Mouse (Mus musculus): ENCODE results near the gene Mynn. TPM values are rescaled to one million over a fixed set of nuclear protein-coding genes. Genes with fewer than 3 reads are reported as not detected.
A peak's percentile ranks its signal among the peaks of the same experiment; 100 is the strongest.
"Not testable (repeated sequence)": the region's sequence is repeated elsewhere in the genome, so short reads cannot be mapped to it uniquely, and the experiment has no call there.

The Mynn gene
- polyA plus RNA-seq (2014; fragmentation: Nextera tagmentation; extraction: Ambion mirVana), result 37.5 and 38.7 TPM in 2 replicates

DNA sequence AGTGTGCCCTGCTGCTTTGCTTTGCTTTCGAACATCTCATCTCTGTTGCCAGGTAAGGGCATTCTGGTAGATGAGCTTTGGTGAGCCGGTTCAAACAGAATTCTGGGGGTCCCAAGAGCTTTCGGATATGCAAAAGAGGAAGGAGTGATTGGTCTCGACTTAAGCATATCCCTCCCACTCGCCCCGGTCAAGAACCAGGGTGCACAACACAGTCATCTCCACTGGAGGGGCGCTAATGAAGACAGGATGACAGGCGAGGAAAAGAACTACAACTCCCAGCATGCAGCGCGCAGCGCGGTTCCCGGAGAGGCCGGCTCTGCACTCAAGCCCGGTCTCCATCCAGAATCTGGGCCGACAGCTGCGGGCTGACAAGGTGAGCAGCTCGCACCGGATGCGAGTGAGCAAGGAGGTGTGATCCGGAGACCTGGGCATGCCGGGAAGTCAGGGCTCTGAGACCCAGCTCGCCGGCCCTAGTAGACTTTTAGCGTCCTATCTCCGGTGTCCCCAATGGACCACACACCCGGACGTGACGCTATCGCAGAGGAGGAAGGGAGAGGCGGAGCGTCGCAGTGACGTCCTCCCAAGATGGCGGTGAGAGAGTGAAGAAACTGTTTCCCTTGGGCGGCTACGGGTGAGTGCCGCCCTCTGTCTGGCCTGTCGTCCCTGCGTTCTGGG, at the start of gene Mynn:
Gene Mynn (plus strand): TSS at position 1 of the 675 bp plus-strand sequence.
- H3K9me3 ChIP-seq (ENCODE audit: control insufficient read depth, low read length), result no peaks in the 10 kb centered on the region
- H3K9ac ChIP-seq (ENCODE audit: low read length), result peak within 1 kb of the TSS; percentile 86
- under 1% methylated on average over 40 of the region's 40 CpGs for WGBS
- ATAC-seq (ENCODE audit: low FRiP score) (peak; percentile 95), DNase-seq (ENCODE audit: low spot score, missing footprints) (peak; percentile 100)
- H3K36me3 ChIP-seq (ENCODE audit: control insufficient read depth, insufficient read depth, low read length), result no peaks in the 10 kb centered on the region; the same call in 1 of the 2 replicates
- H3K27ac ChIP-seq (ENCODE audit: low read depth, low read length), result peak within 1 kb of the TSS; percentile 94
- peak within 1 kb of the TSS; percentile 80 for H3K4me2 ChIP-seq
- H3K4me3 ChIP-seq (ENCODE audit: low read depth, low read length), result peak within 1 kb of the TSS; percentile 88
- peaks cover 8% of the 10 kb centered on the region for H3K4me1 ChIP-seq (ENCODE audit: control insufficient read depth, insufficient read depth, low read length)
- no peaks in the 10 kb centered on the region for H3K27me3 ChIP-seq (ENCODE audit: control insufficient read depth, insufficient read depth, low read length)

DNA sequence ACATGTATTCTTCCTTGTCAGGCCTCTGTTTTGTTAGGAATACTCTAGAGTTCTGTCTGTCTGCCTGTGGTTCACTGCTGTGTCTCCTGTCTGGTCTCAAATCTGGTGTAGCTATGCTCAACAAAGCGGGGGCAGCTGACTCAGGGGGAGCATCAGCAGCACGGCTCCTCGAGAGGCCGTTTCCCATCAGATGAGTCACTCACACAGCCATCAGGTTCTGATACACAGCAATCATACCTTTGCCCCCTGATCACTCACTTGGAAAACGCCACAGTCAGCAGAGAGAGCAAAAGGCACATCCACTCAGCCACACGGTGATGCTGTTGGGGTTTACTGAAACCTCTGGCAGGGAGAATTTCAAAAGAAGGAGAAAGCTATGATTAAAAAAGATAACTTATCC, 48.1 kb upstream of the Mynn start:
- Histone ChIP-seq H3K4me1 (ENCODE audit: control insufficient read depth, insufficient read depth, low read length) (no peaks in the 10 kb centered on the region), H3K9ac (ENCODE audit: low read length) (no peak overlapping the region), H3K27ac (ENCODE audit: low read depth, low read length) (no peak overlapping the region), H3K9me3 (ENCODE audit: control insufficient read depth, low read length) (no peaks in the 10 kb centered on the region), H3K4me2 (no peak overlapping the region), H3K27me3 (ENCODE audit: control insufficient read depth, insufficient read depth, low read length) (no peaks in the 10 kb centered on the region), H3K36me3 (ENCODE audit: control insufficient read depth, insufficient read depth, low read length) (no peaks in the 10 kb centered on the region), H3K4me3 (ENCODE audit: low read depth, low read length) (no peak overlapping the region)
- WGBS, result 75% methylated on average over 6 of the region's 6 CpGs
- ATAC-seq (ENCODE audit: low FRiP score) (no peak), DNase-seq (ENCODE audit: low spot score, missing footprints) (peak; percentile 75)

DNA sequence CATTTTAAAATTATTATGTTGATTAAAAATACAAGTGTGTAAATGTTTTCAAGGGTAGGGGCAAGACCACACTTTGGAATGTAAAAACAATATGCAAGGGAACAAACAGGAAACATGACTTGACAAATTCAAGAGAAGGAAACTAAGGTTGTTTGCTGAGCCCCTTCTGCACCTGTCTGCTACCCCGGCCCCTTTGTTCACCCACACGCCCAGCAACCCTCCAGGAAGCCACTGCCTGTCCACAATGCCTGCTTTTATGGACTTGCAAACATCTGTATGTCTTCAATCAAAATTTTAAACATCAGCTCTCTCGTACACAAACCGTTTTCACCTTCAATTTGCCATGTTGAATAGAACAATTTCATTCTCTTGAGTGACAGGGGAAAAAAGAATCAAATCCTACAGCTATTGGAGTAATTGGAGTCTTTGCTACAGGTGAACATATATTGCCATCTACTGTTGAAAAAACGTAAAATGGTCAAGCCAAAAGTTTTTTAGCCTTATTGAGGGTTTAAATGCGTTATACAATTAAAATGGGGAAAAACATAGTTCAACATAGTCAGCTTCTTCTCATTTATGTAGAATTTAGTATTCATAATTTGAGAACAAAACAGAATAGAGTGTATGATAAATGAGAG, 41.1 kb upstream of the Mynn start:
- Histone ChIP-seq H3K27me3 (ENCODE audit: control insufficient read depth, insufficient read depth, low read length) (no peaks in the 10 kb centered on the region), H3K9ac (ENCODE audit: low read length) (no peak overlapping the region), H3K36me3 (ENCODE audit: control insufficient read depth, insufficient read depth, low read length) (no peaks in the 10 kb centered on the region), H3K4me3 (ENCODE audit: low read depth, low read length) (no peak overlapping the region), H3K4me1 (ENCODE audit: control insufficient read depth, insufficient read depth, low read length) (no peaks in the 10 kb centered on the region), H3K9me3 (ENCODE audit: control insufficient read depth, low read length) (no peaks in the 10 kb centered on the region), H3K27ac (ENCODE audit: low read depth, low read length) (no peak overlapping the region), H3K4me2 (no peak overlapping the region)
- 53% methylated on average over 6 of the region's 6 CpGs for WGBS
- ATAC-seq (ENCODE audit: low FRiP score), result no peak
- no peak for DNase-seq (ENCODE audit: low spot score, missing footprints)

- no CpG with 5 or more reads among the region's 2 CpGs for WGBS
- not testable (repeated sequence) for H3K9me3 ChIP-seq (ENCODE audit: control insufficient read depth, low read length); H3K4me1 ChIP-seq (ENCODE audit: control insufficient read depth, insufficient read depth, low read length); H3K36me3 ChIP-seq (ENCODE audit: control insufficient read depth, insufficient read depth, low read length); H3K4me3 ChIP-seq (ENCODE audit: low read depth, low read length); H3K4me2 ChIP-seq; H3K27ac ChIP-seq (ENCODE audit: low read depth, low read length); H3K9ac ChIP-seq (ENCODE audit: low read length); DNase-seq (ENCODE audit: low spot score, missing footprints); H3K27me3 ChIP-seq (ENCODE audit: control insufficient read depth, insufficient read depth, low read length); ATAC-seq (ENCODE audit: low FRiP score)
Measured at GRCm38 (mm10) chr3:30566333-30566732, 35.5 kb upstream of the Mynn start.

DNA sequence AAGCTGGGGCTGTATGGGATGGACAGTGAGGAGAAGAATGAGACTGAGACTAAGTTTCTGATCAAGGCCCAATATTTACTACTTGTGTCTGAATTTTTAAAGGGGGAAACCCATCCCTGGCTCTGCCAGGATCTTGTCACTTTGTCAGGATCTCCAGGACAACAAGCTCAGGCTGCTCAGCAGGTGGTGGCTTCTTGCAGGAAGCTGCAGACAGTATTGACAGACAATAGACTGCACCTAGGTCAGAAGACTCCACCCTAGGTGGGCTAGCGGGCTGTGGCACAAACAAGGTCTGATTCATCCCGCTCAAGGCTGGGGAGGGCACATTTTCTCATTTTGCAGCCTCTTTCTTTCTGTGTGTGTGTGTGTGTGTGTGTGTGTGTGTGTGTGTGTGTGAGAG, 28.3 kb upstream of the Mynn start:
- no peak overlapping the region for H3K4me3 ChIP-seq (ENCODE audit: low read depth, low read length)
- H3K9me3 ChIP-seq (ENCODE audit: control insufficient read depth, low read length), result no peaks in the 10 kb centered on the region
- DNase-seq (ENCODE audit: low spot score, missing footprints) (peak; percentile 35), ATAC-seq (ENCODE audit: low FRiP score) (no peak)
- H3K4me1 ChIP-seq (ENCODE audit: control insufficient read depth, insufficient read depth, low read length), result no peaks in the 10 kb centered on the region
- H3K36me3 ChIP-seq (ENCODE audit: control insufficient read depth, insufficient read depth, low read length), result no peaks in the 10 kb centered on the region
- WGBS, result 9% methylated on average over 2 of the region's 2 CpGs
- H3K9ac ChIP-seq (ENCODE audit: low read length), result no peak overlapping the region
- no peaks in the 10 kb centered on the region for H3K27me3 ChIP-seq (ENCODE audit: control insufficient read depth, insufficient read depth, low read length)
- H3K4me2 ChIP-seq, result no peak overlapping the region
- no peak overlapping the region for H3K27ac ChIP-seq (ENCODE audit: low read depth, low read length)

GRCm38 (mm10) chr3:30588865-30589264, 13.0 kb upstream of the Mynn start:
- H3K9ac ChIP-seq (ENCODE audit: low read length), result no peak overlapping the region
- no peak overlapping the region for H3K4me2 ChIP-seq
- H3K27ac ChIP-seq (ENCODE audit: low read depth, low read length), result no peak overlapping the region
- ATAC-seq (ENCODE audit: low FRiP score), result no peak
- H3K36me3 ChIP-seq (ENCODE audit: control insufficient read depth, insufficient read depth, low read length), result no peaks in the 10 kb centered on the region
- H3K9me3 ChIP-seq (ENCODE audit: control insufficient read depth, low read length), result no peaks in the 10 kb centered on the region
- no peaks in the 10 kb centered on the region for H3K4me1 ChIP-seq (ENCODE audit: control insufficient read depth, insufficient read depth, low read length)
- no peak for DNase-seq (ENCODE audit: low spot score, missing footprints)
- 86% methylated on average over 6 of the region's 6 CpGs for WGBS
- no peak overlapping the region for H3K4me3 ChIP-seq (ENCODE audit: low read depth, low read length)
- H3K27me3 ChIP-seq (ENCODE audit: control insufficient read depth, insufficient read depth, low read length), result no peaks in the 10 kb centered on the region

DNA sequence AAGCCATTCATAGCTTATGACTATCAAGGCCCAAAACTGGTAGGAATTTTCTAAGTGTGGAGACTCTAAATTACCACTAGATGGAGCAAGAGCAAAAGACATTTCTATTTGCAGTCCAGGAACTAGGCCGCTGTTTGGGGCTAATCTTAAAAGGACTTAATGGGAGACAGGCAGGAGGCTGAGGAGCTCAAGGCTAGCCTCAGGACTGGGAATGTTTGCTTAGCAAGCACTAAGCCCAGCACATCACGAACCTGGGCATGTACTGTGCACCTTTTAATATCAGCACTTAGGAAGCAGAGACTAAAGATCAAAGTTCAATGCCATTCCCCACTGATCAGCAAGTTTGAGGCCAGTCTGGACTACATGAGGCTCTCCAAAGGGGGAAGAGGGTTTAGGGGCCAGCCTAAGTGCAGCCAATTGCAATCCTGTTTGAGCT, 9.4 kb upstream of the Mynn start:
- no peak overlapping the region for H3K27ac ChIP-seq (ENCODE audit: low read depth, low read length)
- H3K4me3 ChIP-seq (ENCODE audit: low read depth, low read length), result no peak overlapping the region
- no peak overlapping the region for H3K9ac ChIP-seq (ENCODE audit: low read length)
- H3K36me3 ChIP-seq (ENCODE audit: control insufficient read depth, insufficient read depth, low read length), result no peaks in the 10 kb centered on the region
- no peaks in the 10 kb centered on the region for H3K4me1 ChIP-seq (ENCODE audit: control insufficient read depth, insufficient read depth, low read length)
- H3K9me3 ChIP-seq (ENCODE audit: control insufficient read depth, low read length), result no peaks in the 10 kb centered on the region
- WGBS, result 0% methylated on average over 2 of the region's 2 CpGs
- no peak overlapping the region for H3K4me2 ChIP-seq
- H3K27me3 ChIP-seq (ENCODE audit: control insufficient read depth, insufficient read depth, low read length), result no peaks in the 10 kb centered on the region
- ATAC-seq (ENCODE audit: low FRiP score) (peak; percentile 57), DNase-seq (ENCODE audit: low spot score, missing footprints) (peak; percentile 90)

DNA sequence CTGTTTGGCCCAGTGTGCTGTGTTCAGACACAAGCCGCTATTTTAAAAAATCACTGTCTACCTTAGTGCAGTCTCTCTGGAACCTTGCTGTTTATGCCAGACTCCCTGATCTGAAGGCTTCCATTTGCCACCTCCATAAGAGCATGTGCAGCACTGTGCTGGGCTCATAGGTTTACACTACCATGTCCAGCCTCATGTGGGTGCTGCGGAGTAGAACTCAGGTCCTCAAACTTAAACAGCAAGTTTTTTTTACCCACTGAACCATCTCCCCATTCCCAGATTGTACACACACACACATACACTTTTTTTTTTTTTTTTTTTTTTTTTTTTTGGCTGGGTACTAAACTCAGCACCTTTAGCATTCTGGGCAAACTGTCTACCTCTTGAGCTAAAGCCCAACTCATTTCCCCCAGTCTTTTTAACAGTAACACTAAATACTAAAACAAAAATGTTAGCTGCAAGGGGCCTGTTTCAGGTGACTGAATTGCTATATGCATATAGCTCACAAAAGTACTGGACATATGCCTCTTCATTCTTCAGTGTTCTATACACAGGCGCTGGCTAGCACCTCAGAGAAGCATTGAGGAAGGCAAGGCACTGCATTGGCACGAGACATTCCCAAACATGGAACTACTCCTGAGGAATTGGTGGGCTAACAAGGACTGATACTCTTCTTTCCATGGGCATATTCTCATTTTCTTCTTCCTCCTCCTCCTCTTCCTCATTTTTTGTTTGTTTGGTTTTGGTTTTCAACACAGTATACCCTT, 8.0 kb upstream of the Mynn start:
- peak; percentile 84 for DNase-seq (ENCODE audit: low spot score, missing footprints)

More for the DNA sequence above, 8.0 kb upstream of the Mynn start:
- H3K4me1 ChIP-seq (ENCODE audit: control insufficient read depth, insufficient read depth, low read length), result no peaks in the 10 kb centered on the region
- H3K27me3 ChIP-seq (ENCODE audit: control insufficient read depth, insufficient read depth, low read length), result no peaks in the 10 kb centered on the region
- no peaks in the 10 kb centered on the region for H3K36me3 ChIP-seq (ENCODE audit: control insufficient read depth, insufficient read depth, low read length)
- no peak overlapping the region for H3K9ac ChIP-seq (ENCODE audit: low read length)
- no peak overlapping the region for H3K4me3 ChIP-seq (ENCODE audit: low read depth, low read length)
- no peak overlapping the region for H3K4me2 ChIP-seq
- H3K9me3 ChIP-seq (ENCODE audit: control insufficient read depth, low read length), result no peaks in the 10 kb centered on the region
- WGBS, result 75% methylated on average over 4 of the region's 4 CpGs
- ATAC-seq (ENCODE audit: low FRiP score), result no peak
- H3K27ac ChIP-seq (ENCODE audit: low read depth, low read length), result no peak overlapping the region

Measured in midbrain, embryonic 11.5 days (tissue).